Comparison of ENCODE assay signal across 21 mouse cellular contexts in genomic region chr13:102548252-102548651, GRCm38 (mm10).
DNase-seq lines count a peak whose midpoint lies in the region; ATAC-seq and TF ChIP-seq lines count a peak whose summit lies in the region.
"Had no signal": no experiment of that assay in that cellular context is flagged by ENCODE, and none has a peak within 500 bp of the region (broad histone marks: within the 10 kb centered on the region; RNA-seq: fewer than 3 reads in every experiment).

No protein-coding gene starts in this region.

- no peaks in the 10 kb centered on the region for H3K27me3 ChIP-seq in forebrain, embryonic 11.5 days (ENCODE audit: control insufficient read depth, insufficient read depth, low read length)
- H3K27me3 ChIP-seq in forebrain, postnatal 0 days (ENCODE audit: insufficient read depth, low read length), result no peaks in the 10 kb centered on the region
- H3K27me3 ChIP-seq: forebrain, embryonic 15.5 days; heart, embryonic 15.5 days; intestine, embryonic 15.5 days; Patski had no signal

- no peaks in the 10 kb centered on the region for H3K36me3 ChIP-seq in forebrain, embryonic 11.5 days (ENCODE audit: control insufficient read depth, insufficient read depth, low read length)
- H3K36me3 ChIP-seq in forebrain, postnatal 0 days (ENCODE audit: insufficient read depth), result no peaks in the 10 kb centered on the region
- H3K36me3 ChIP-seq: forebrain, embryonic 15.5 days; heart, embryonic 15.5 days; intestine, embryonic 15.5 days had no signal

- DNase-seq in forebrain, embryonic 11.5 days (ENCODE audit: low spot score), result no peak
- no peak for DNase-seq in forebrain, postnatal 0 days
- DNase-seq in ES-CJ7 (ENCODE audit: low read depth, low spot score) (peak; percentile 52), R1 (ENCODE audit: low read depth, low spot score) (peak; percentile 84)
- no peak for DNase-seq in spleen, adult 18-20 months
- DNase-seq in cerebellum, postnatal 4 days (ENCODE audit: low spot score in 2 of 2), result no peak
- DNase-seq: adrenal gland, adult 8-10 months; adrenal gland, postnatal 36 days; cerebellum, adult 11 months; cerebellum, adult 8-10 months; cerebellum, postnatal 14 days; gastrocnemius, postnatal 14 days; heart, adult 2 months; heart, postnatal 14 days; kidney, adult 18-20 months had no signal

- peak; percentile 37; the same call in 1 of the 2 replicates for ATAC-seq in forebrain, embryonic 11.5 days (replicated peaks; ENCODE audit: low FRiP score)
- ATAC-seq in forebrain, postnatal 0 days, result no peak
- ATAC-seq: forebrain, embryonic 15.5 days; intestine, embryonic 15.5 days; Patski had no signal

- WGBS in forebrain, embryonic 11.5 days, result 39% methylated on average over 6 of the region's 6 CpGs
- 22% methylated on average over 6 of the region's 6 CpGs for WGBS in forebrain, postnatal 0 days

- no peak overlapping the region for H3K4me2 ChIP-seq in forebrain, embryonic 11.5 days (ENCODE audit: low read depth, low read length, severe bottlenecking)
- no peak overlapping the region for H3K4me2 ChIP-seq in forebrain, postnatal 0 days (ENCODE audit: low read depth)
- H3K4me2 ChIP-seq: forebrain, embryonic 15.5 days; heart, embryonic 11.5 days; heart, embryonic 15.5 days; hindbrain, embryonic 14.5 days; intestine, embryonic 15.5 days had no signal

- no peaks in the 10 kb centered on the region for H3K9me3 ChIP-seq in forebrain, embryonic 11.5 days (ENCODE audit: control insufficient read depth, low read length)
- H3K9me3 ChIP-seq in forebrain, postnatal 0 days (ENCODE audit: low read length), result no peaks in the 10 kb centered on the region
- H3K9me3 ChIP-seq: forebrain, embryonic 15.5 days; heart, embryonic 15.5 days; intestine, embryonic 15.5 days had no signal

- no peak overlapping the region for H3K4me3 ChIP-seq in forebrain, embryonic 11.5 days (ENCODE audit: low read depth, low read length)
- no peak overlapping the region for H3K4me3 ChIP-seq in forebrain, postnatal 0 days (ENCODE audit: low read depth, low read length)
- H3K4me3 ChIP-seq: forebrain, embryonic 15.5 days; heart, adult 2 months; heart, embryonic 15.5 days; intestine, embryonic 15.5 days had no signal

- no peak for TF ChIP-seq CTCF in forebrain, postnatal 0 days (IDR thresholded peaks at IDR 0.05; ENCODE audit: low read depth)

- 0 out of 2 replicates have a peak, but pooled peaks cover 3% of the 10 kb centered on the region for H3K4me1 ChIP-seq in forebrain, embryonic 11.5 days (replicated peaks; ENCODE audit: control insufficient read depth, insufficient read depth, low read length)
- H3K4me1 ChIP-seq in forebrain, postnatal 0 days (ENCODE audit: insufficient read depth), result no peaks in the 10 kb centered on the region
- H3K4me1 ChIP-seq: intestine, embryonic 15.5 days had no signal

- no peak overlapping the region for H3K27ac ChIP-seq in forebrain, embryonic 11.5 days (ENCODE audit: low read depth, low read length)
- H3K27ac ChIP-seq in forebrain, postnatal 0 days (ENCODE audit: low read depth, low read length), result no peak overlapping the region
- H3K27ac ChIP-seq: forebrain, embryonic 15.5 days; heart, adult 2 months; heart, embryonic 15.5 days; hindbrain, embryonic 14.5 days; intestine, embryonic 15.5 days had no signal

- H3K9ac ChIP-seq in forebrain, embryonic 11.5 days (ENCODE audit: low read length), result no peak overlapping the region
- H3K9ac ChIP-seq in forebrain, postnatal 0 days, result no peak overlapping the region
- H3K9ac ChIP-seq: forebrain, embryonic 15.5 days; heart, embryonic 15.5 days; hindbrain, embryonic 14.5 days; intestine, embryonic 15.5 days had no signal

Comparison
In these comparisons a context has a peak if more than half of its experiments do, and no peak if none do; other contexts are left out.
1. DNase-seq: peak in ES-CJ7 (single experiment) and R1 (single experiment); none in forebrain, embryonic 11.5 days (single experiment), forebrain, postnatal 0 days (single experiment), spleen, adult 18-20 months (0 of 2) and cerebellum, postnatal 4 days (0 of 2).